Mouse (Mus musculus): ENCODE measurements around the gene Tmem69.

The Tmem69 gene

DNA sequence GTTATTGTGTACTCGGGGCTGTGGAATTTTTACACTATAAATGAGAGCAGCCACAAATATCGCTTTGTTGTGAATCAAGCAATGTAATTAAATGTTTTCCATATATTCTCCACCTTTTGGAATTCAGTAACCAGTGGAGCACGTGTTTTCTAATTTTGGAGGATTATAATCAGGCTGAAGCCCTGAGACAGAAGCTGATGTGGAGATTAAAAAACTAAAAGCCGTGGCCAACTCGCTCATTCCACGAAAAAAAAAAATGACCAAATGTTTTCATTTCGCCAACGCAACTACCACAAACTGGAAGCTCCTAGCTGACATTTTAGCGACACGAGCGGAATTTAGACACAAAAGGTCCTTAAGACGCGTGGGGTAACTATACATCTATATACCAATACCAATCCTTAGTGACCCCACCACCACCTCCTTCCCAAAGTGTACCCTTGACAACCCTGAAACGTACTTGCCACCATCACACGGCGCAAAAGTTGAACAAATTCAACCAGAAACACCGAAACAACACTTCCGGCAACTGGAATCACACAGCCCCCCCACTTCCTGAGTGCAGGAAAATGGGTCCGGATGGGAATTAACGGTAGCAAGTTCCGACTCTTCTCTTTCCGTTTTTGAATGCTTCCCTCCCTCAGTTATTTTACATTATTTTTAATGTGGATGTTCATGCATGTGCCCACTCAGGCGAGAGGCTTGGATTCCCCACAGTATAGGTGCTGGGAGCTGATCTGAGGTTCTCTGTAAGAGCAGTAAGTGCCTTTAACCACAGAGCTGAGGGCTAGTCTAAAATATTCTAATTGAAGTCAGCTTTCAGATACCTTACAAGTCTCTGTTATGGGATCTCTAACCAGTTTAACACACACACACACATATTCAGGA lies at the start of gene Tmem69:
Tmem69 (minus strand) TSS at position 524 of the 888 bp plus-strand sequence.
- peak; percentile 72 for DNase-seq (ENCODE audit: low read depth, low spot score)

DNA sequence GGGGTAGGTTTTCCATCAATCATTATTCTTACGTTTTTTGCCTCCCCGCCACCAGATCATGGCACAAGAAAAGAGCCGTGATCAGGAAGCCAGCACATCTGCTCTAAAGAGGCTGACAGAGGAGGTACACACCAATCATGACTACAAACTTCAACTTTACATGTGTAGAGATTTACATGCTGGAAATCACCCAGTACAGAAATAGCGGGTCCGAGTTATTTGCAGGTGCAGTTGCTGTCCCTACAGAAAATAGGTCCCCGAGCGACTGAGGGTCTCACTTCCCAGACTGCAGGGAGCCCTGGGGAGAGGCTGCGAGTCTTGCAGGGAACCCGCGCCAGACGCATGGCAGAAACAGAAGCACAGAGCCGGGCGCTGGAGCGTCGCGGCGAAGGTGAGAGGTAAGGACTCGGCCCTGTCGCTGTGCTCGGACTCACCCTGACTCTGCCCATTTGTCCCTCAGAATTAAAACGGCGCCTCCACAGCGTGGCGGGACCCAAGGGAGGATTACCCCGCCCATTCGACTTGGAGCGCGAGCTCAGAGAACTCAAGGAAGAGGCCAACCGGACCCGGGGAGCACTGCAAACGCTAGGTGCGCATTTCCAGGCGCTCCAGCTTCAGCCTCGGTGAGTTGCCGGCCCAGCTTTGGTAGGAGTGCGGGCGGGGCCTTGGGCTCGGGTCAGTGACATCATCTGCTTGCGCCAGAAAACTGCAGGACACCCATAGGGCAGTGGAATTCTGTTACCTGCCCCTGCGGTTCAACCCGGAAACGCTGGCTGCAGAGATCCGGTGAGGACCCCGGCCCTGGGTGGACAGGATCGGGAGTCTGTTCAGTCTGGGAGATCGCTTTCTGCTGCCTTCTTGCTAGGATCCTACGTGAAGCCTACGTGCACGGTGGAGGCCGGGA lies 41.5 kb upstream of the Tmem69 start:
- DNase-seq (ENCODE audit: low read depth, low spot score): peak; percentile 70

GRCm38 (mm10) chr4:116596379-116596778 lies 40.6 kb upstream of the Tmem69 start, which contains the start of gene Ccdc17:
TSS of gene Ccdc17 (plus strand) at chr4:116596654.
- no peak for DNase-seq (ENCODE audit: low read depth, low spot score)

- no peak for DNase-seq (ENCODE audit: low read depth, low spot score)
Observed at GRCm38 (mm10) chr4:116595793-116596192, 40.1 kb upstream of the Tmem69 start.

GRCm38 (mm10) chr4:116558151-116558882 lies 2.6 kb upstream of the Tmem69 start:
- no peak for DNase-seq (ENCODE audit: low read depth, low spot score)

DNA sequence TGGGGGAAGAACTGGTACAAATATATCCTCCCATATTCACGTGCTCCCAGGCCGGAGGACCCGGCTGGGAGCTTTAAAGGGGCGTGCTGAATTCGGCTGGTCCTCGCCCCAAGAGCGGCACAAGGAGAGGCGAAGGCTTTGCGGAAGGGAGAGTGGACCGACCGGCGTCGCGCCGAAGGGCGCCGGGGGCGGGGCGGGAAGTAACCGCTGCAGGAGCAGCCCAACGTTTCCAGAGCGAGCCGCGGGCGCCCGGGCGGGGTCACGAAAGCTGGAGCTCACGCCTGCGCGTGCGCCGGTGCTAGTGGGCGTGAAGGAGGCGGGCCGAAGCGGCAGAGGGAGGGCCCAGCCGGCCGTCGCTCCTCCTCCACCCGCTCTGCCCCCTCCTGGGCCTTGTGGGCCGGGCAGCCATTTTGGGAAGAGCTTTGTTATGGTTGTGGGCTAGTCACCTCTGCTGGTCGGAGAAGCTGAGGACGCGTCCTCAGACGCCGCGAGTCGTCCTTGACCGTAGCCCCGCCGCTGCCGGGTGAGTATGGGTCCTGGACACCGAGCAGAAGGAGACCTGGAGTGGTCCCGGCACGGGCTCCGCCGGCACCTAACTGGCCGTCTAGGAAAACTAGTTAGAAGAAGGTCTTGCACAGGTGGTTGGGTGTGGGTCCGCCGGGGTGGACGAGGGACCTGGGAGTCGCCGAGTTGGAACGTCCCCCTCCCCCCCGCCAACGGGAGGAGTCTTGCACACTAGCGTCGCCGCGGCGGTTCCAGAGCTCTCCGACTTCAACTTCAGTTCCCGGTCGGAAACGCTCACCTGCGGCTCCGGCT lies 1.8 kb upstream of the Tmem69 start, which contains the start of gene Gpbp1l1:
Gpbp1l1 (plus strand) TSS at position 353 of the 816 bp plus-strand sequence.
- peak; percentile 91 for DNase-seq (ENCODE audit: low read depth, low spot score)

DNA sequence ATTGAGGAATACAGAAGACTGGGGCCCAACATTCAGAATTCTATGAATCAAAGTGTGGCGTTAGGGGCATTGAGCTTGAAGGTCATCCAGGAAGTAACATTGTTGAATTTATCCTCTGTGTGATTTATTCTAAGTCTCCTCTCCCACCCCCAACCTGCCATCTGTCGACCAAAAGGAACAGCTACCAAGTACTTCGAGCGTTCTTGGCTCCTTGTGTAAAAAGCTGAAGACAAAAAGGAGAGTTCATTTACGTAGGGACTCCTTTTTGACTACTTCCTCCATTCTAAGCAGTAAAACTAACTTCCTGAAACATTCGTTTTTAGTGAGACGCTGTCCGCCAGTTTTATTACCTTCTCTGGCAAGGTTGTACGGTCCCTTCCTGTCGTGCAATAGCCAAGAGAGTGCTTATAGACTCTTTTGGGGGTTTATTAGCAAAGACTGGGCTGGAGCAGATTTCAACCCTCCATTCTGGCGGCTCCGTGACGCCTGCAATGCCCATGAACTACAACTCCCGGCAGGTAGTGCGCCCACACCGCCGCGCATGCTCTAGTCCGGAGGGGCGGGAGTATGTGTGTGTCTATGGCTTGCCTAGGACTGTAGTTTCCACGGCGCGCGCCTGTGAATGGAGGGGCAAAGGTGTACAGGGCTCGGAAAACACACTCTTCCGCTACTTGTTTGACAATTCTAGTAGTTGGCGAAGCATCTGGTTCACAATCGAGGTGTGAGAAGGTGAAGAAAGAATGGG lies 997 bp upstream of the Tmem69 start:
- peak; percentile 91 for DNase-seq (ENCODE audit: low read depth, low spot score)

DNA sequence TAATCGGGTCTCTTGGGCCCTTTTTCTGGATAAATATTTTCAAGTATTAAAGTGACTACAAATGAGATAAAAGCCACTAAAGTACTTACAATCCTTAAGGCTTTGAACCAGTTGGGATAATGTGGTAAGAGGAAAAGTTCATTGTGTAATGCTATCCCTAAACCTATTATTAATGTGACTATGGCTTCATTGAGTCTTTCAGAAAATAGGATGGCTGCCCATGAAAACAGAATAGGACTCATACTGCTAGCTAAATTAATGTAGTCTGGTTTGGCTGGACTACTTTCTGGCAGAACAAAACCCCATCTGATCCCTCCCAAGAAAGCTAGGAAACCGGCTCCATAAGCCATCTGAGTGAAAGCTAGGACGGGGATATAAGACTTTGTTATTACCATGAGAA lies 2.7 kb downstream of the Tmem69 start:
- no peak for DNase-seq (ENCODE audit: low read depth, low spot score)

GRCm38 (mm10) chr4:116550432-116550831 lies 5.3 kb downstream of the Tmem69 start:
- DNase-seq (ENCODE audit: low read depth, low spot score): no peak

- DNase-seq (ENCODE audit: low read depth, low spot score): no peak
Observed at GRCm38 (mm10) chr4:116537737-116538136, 18.0 kb downstream of the Tmem69 start.

- DNase-seq (ENCODE audit: low read depth, low spot score): no peak
Observed at GRCm38 (mm10) chr4:116536351-116536750, 19.4 kb downstream of the Tmem69 start.

- no peak for DNase-seq (ENCODE audit: low read depth, low spot score)
Observed at GRCm38 (mm10) chr4:116531109-116531508, 24.6 kb downstream of the Tmem69 start.

- peak; percentile 89 for DNase-seq (ENCODE audit: low read depth, low spot score)
Observed at GRCm38 (mm10) chr4:116507425-116508218, 48.1 kb downstream of the Tmem69 start, which contains the start of gene Ipp. TSS of gene Ipp (plus strand) at chr4:116507549.

GRCm38 (mm10) chr4:116506886-116507424 lies 48.8 kb downstream of the Tmem69 start:
- DNase-seq (ENCODE audit: low read depth, low spot score): no peak
